Mouse (Mus musculus) lung, postnatal 0 days (tissue): ENCODE results near the gene Pkd1l2.

ENCODE experiments used
- CTCF ChIP-seq: IDR thresholded peaks from 2 replicates; pipeline ENCODE4 v1.5.1; 2016; ENCODE audit warnings: antibody characterized with exemption, mild to moderate bottlenecking
- EP300 ChIP-seq: IDR thresholded peaks from 2 replicates; pipeline ENCODE4 v1.6.1; 2016; ENCODE audit warnings: antibody characterized with exemption, mild to moderate bottlenecking, control low read depth

DNA sequence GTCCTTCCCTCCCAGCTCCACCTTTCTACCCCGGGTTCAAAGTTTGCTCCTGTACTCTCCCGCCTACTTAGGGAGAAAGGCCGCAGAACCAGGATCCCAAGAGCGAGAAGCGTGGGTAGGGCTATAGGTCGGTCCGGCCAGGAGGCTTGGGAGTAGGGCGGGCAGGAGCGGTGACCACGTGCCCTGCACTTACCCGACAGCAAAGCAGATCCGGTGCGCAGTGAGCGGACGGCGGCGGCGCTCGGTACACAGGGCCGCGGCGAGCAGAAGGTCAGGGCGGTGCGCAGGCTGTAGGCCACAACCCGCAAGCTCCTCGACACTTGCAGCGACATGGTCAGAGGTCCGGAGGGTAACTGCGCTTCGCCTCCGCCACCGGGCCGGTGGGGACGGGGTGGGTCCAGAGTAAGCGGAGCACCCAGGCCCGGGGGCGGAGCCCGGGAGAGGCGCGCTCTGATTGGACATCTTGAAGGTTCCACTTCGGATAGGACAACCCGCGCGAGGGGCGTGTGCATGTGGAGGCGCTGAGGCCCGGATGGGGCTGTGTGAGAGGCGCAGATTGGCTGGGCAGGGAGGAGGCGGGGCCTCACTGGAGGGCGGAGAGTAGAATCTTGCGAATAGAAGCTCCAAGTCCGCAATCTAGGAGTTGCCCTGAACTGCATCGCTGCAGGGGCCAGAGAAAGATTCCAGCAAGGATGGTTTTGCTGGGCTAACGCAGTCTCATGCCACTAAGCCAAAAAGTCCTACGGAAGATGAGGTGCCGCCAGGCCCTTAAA lies 89.0 kb downstream of the Pkd1l2 start, which contains the start of gene Gcsh:
- TF ChIP-seq EP300 (no peak), CTCF (no peak)
